Mouse (Mus musculus) liver, postnatal 0 days (tissue): ENCODE results near the gene Lrrc2.

ENCODE experiments used
- CTCF ChIP-seq: sonication (generic); IDR thresholded peaks from 2 replicates; pipeline ENCODE4 v1.5.1; 2016; ENCODE audit warnings: antibody characterized with exemption, low read depth
- EP300 ChIP-seq: IDR thresholded peaks from 2 replicates; pipeline ENCODE4 v1.6.1; 2016; ENCODE audit warnings: antibody characterized with exemption, low read depth, mild to moderate bottlenecking

GRCm38 (mm10) chr9:110954681-110955445 lies 3.5 kb downstream of the Lrrc2 start:
- no peak for TF ChIP-seq CTCF
- TF ChIP-seq EP300: no peak
